Mouse (Mus musculus): ENCODE results near the gene Inpp4b.

The Inpp4b gene

GRCm38 (mm10) chr8:81703571-81704365, 361.4 kb downstream of the Inpp4b start:
- no peak for DNase-seq (ENCODE audit: low read depth, low spot score)

- no peak for DNase-seq (ENCODE audit: low read depth, low spot score)
Measured at GRCm38 (mm10) chr8:81707436-81707835, 365.1 kb downstream of the Inpp4b start.

DNA sequence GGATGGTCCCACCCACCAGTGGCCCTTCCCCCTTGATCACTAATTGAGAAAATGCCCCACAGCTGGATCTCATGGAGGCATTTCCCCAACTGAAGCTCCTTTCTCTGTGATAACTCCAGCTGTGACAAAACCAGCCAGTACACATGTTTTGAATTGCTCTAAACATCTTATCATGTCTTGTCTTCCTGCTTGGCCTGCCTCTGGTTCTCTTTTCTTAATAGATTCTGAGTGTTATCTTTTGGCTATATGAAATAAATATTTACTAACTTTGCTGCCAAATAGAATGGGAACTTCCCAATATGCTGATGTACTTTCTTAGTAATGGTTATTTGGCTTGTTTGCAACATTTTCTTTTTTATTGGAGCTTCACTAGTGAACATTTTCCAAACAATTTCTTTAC, 389.0 kb downstream of the Inpp4b start:
- DNase-seq (ENCODE audit: low read depth, low spot score), result no peak

DNA sequence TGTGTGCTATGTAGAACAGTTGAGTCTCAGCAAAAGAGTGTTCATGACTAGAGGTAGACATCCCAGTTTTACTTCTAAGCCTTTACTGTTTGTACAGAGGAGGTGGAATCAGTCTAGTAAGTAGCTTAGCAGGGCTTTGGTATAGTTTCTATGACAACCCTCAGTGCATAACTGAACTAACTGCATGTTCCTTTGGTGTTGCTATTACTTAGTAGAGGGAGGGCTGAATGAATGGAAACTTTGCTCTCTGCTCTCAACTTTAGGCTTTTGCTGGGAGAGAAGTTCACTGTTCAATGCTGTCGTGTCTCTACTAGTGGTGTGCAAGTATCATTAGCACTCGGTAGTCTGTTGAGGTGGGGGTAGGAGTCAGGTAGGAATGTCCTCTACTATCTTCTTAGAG, 393.3 kb downstream of the Inpp4b start:
- no peak for DNase-seq (ENCODE audit: low read depth, low spot score)

GRCm38 (mm10) chr8:81736103-81736502, 393.7 kb downstream of the Inpp4b start:
- no peak for DNase-seq (ENCODE audit: low read depth, low spot score)

DNA sequence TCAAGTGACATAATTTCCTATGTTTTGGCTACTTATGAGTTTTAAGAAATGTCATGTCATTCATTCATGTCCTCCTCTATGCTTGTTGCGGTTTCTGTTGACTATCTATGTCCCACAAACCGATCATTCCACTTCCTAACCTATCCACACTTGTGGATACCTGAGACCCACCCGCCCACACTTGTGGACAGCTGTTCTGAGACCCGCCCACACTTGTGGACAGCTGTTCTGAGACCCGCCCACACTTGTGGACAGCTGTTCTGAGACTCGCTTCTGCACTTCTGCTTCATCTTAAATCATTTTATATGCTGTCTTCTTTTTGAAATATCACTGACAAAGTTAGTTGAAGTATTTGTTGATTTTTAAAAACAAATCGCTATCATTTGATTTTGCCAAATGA, 400.2 kb downstream of the Inpp4b start:
- DNase-seq (ENCODE audit: low read depth, low spot score), result no peak

DNA sequence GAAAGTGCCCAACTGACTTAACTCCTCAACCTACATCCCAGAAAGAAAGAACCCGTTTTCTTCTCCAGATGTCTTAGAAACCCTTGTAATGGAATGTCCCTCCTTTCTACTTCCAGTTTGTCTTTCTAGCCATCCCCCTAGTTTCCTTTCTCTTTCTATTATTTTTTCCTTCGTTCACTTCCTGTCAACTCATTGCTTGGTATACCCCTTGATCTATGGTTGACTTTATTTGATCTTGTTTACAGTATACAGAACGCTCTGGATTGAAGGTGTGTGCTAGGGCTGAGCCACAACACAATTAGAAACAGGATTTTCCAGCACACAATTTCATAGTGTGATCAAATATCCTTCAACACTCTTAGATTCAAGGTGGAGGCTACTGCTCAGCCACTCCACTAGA, 400.7 kb downstream of the Inpp4b start:
- DNase-seq (ENCODE audit: low read depth, low spot score), result no peak

DNA sequence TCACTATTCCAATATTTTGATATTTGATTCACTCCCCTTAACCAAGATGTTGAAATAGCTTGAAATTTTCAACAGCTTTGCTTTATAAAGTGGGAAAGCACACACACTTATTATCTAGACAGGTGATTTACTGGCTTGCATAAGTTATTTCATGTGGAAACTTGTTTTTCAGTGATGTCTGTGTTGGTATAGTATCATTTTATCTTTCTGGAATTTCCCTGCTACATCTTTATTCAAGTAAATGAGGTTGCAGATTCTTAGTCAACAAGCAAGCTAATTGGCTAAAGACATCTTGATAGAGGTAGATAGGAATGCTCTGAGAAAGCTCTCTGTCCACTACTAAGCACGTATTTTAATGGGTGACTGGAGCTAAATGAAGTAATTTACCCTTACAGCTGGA, 403.1 kb downstream of the Inpp4b start:
- DNase-seq (ENCODE audit: low read depth, low spot score), result no peak

DNA sequence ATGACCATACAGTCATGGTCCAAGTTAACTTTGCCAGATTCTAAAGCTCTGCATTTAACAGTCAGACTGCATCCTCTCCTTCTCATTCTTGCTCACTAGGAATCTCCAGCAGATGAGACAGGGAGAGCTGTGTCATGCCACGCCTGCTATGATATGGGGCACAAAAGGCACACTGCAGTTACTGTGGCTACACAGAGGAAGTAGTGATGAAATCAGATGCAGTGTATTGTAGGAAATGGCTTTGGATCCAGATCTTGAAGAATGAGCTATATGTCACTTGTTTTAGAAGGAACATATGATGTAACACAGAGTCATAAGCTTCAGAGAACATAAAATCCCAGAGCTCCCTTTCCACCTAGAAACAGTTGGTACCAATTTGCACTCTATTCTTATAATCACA, 408.8 kb downstream of the Inpp4b start:
- no peak for DNase-seq (ENCODE audit: low read depth, low spot score)

- no peak for DNase-seq (ENCODE audit: low read depth, low spot score)
Measured at GRCm38 (mm10) chr8:81756663-81757062, 414.3 kb downstream of the Inpp4b start.

GRCm38 (mm10) chr8:81757580-81758144, 415.3 kb downstream of the Inpp4b start:
- no peak for DNase-seq (ENCODE audit: low read depth, low spot score)

- DNase-seq (ENCODE audit: low read depth, low spot score), result no peak
Measured at GRCm38 (mm10) chr8:81761466-81761865, 419.1 kb downstream of the Inpp4b start.

GRCm38 (mm10) chr8:81766033-81766432, 423.7 kb downstream of the Inpp4b start:
- no peak for DNase-seq (ENCODE audit: low read depth, low spot score)

GRCm38 (mm10) chr8:81767411-81768312, 425.3 kb downstream of the Inpp4b start:
- DNase-seq (ENCODE audit: low read depth, low spot score), result no peak

GRCm38 (mm10) chr8:81768313-81768675, 425.9 kb downstream of the Inpp4b start:
- DNase-seq (ENCODE audit: low read depth, low spot score), result no peak

DNA sequence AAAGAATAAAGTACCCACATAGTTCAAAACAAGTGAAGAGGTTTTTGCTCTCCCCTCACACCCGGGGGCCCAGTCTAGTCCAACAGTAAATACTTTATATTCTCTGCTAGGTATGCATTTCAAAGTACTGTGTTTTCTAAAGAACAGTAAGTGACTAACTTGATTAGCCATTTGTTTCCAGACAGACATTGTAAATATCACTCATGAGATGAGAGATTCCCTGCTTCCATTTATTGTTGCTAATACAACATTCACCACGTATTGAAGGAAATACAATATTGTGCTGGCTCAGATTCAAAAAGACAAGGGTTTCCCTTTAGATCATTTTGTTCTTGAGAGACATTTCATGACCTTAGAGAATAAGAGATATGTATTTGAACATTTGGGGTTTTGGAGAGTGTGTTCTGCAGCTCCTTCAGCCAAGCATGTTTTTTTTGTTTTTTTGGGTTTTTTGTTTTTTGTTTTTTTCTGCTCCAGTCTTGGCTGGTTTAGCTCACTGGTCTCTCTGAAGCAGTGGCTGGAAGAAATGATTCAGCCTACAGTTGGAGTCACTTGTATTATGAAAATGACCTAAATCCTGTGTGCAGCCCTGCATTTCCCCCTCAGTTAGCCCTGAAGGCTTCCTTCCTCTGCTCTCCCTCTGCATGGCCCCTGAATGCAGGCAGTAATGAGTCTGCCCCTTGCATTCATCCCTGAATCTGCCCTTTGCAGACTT, 426.5 kb downstream of the Inpp4b start:
- DNase-seq (ENCODE audit: low read depth, low spot score), result no peak

DNA sequence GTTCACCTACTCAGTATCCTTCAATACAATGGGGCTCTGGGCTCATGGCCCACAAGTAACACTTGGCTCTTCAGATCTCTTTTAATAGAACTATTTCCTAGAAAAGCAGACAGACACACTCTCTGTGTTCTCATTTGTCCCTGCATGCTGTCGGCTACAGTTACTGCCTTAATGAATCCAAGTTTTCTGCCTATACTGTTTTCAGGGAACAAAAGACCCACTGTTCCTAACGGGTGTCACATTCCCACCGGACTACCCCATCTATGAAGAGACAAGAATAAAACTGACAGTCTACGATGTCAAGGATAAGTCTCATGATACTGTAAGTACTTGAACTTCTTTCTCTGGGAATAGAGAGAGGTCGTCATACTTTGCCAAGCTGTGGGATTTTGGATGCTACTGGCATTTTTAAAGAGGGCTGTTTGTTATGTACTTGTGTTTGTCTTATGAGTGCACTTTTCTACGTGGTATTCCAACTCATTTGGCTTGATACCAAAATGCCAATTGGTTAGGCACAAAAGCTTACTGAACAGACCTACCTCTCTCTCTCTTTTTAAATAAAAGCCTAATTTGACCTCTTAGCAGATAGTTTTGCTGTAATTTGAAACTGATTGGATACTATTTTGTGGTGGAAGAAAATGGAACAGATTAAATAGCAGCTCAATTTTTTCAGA, 428.4 kb downstream of the Inpp4b start:
- DNase-seq (ENCODE audit: low read depth, low spot score), result no peak

- no peak for DNase-seq (ENCODE audit: low read depth, low spot score)
Measured at GRCm38 (mm10) chr8:81772855-81773254, 430.5 kb downstream of the Inpp4b start.

DNA sequence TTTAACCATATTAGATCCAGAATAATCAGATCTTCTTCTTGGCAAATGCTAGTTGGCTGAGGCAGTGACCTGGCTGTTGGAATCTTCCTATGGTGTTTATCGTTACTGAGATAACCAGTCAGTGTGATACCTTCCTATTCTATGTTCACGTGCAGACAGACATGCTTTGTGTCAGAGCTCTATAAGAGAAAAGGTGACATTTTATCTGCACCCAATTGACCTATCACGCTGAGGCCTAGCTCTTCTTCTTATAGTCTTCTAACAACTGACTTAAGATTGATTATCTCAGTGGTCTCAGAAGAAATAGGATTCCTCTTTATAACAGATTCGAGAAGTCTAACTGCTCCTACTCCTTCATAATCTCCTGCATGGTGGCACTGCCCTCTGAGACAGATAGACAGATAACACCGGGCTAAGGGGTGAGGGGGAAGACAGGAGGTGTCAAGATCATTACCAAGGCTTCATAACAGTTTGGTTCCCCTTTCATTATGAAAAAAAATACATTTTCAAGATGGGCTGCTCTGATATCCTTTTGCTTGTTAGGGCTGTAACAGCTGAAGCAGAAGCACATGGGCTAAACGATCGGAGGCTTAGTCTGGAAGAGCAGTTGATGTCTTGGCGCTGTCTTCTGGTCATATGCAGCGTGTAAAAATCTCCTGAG, 431.1 kb downstream of the Inpp4b start:
- DNase-seq (ENCODE audit: low read depth, low spot score), result no peak

- no peak for DNase-seq (ENCODE audit: low read depth, low spot score)
Measured at GRCm38 (mm10) chr8:81774010-81774409, 431.7 kb downstream of the Inpp4b start.

DNA sequence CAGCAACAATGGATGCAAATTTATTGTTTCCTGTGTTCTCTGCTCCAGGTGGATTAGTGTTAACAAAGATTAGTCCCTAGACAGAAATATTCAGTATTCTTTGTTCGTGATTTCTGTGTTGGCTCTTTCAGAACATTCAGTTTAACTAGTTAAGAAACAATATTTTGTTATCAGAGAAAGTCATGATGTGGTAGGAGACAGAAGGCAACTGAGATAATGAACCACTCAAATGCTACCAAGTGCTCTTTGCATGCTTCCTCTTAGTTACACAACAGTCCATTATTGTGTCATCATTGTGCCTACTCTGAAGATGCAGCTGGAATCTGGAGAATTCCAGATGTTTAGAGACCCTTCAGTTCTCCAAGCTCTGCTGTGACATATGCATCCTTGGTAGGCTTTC, 432.1 kb downstream of the Inpp4b start:
- DNase-seq (ENCODE audit: low read depth, low spot score), result no peak

Measured in telencephalon, adult 2 months (tissue).